ENCODE assay signal across 9 mouse cellular contexts in genomic region chr5:103659571-103659970, GRCm38 (mm10). TPM values are rescaled to one million over a fixed set of nuclear protein-coding genes. Genes with fewer than 3 reads are reported as not detected.
A peak's percentile ranks its signal among the peaks of the same experiment; 100 is the strongest.
DNase-seq lines count a peak whose midpoint lies in the region; TF ChIP-seq lines count a peak whose summit lies in the region.
"Had no signal": no experiment of that assay in that cellular context is flagged by ENCODE, and none has a peak within 500 bp of the region (broad histone marks: within the 10 kb centered on the region; RNA-seq: fewer than 3 reads in every experiment).

No protein-coding gene starts in this region.

- H3K4me1 ChIP-seq in lung, adult 2 months (ENCODE audit: control insufficient read depth, insufficient read depth, low read length): peaks cover 3% of the 10 kb centered on the region

- no peak for TF ChIP-seq POLR2A in lung, adult 2 months (IDR thresholded peaks at IDR 0.05; ENCODE audit: borderline replicate concordance, extremely low read depth, low read depth, low read length)

- WGBS in lung, adult 2 months: 15% methylated on average over 3 of the region's 3 CpGs

- H3K4me3 ChIP-seq in lung, adult 2 months (replicated peaks; ENCODE audit: extremely low read depth, low read depth, low read length): no peak overlapping the region
- H3K4me3 ChIP-seq: embryonic facial prominence, embryonic 12.5 days had no signal

- TF ChIP-seq CTCF in lung, adult 2 months (IDR thresholded peaks at IDR 0.05; ENCODE audit: insufficient read depth, low read length): 0 out of 2 replicates have a peak, but pooled peaks have one; percentile 19

- peak; percentile 64 for DNase-seq in gastrocnemius, adult 18-20 months (ENCODE audit: low spot score)
- no peak for DNase-seq in gastrocnemius, postnatal 10 days
- no peak for DNase-seq in lung, adult 2 months
- no peak for DNase-seq in lung, adult 18-20 months
- peak; percentile 83 for DNase-seq in R1 (ENCODE audit: low read depth, low spot score)
- peak; percentile 59 for DNase-seq in lung, postnatal 10 days
- DNase-seq in urinary bladder, postnatal 25 days (ENCODE audit: low spot score): no peak
- no peak for DNase-seq in thymus, postnatal 25 days

RNA-seq across cellular contexts. Expression of gene 1700016H13Rik, which starts 3.8 kb away (rescaled TPM):
- 1 to 10 TPM in 1 of 2 experiments, under 1 TPM in 1; 0.57 to 1.3 TPM for total RNA-seq in gastrocnemius, adult 18-20 months (2021)
- under 1 TPM in 1 of 2 experiments, not detected in 1; 0.29 TPM for total RNA-seq in gastrocnemius, postnatal 10 days (2021)
- polyA plus RNA-seq in lung, adult 2 months (2012; rRNA removed): 0.16 and 0.21 TPM in 2 replicates

RNA-seq across cellular contexts. Expression of gene Slc10a6, which starts 30.4 kb away (rescaled TPM):
- total RNA-seq in gastrocnemius, adult 18-20 months (2021): 1 to 10 TPM; 1.1 to 3.7 TPM
- total RNA-seq in gastrocnemius, postnatal 10 days (2021): 1 to 10 TPM in 1 of 2 experiments, under 1 TPM in 1; 0.25 to 1.4 TPM
- 18.7 and 20.6 TPM in 2 replicates for polyA plus RNA-seq in lung, adult 2 months (2012; rRNA removed)

RNA-seq across cellular contexts. Expression of gene Aff1, which starts 32.6 kb away (rescaled TPM):
- total RNA-seq in gastrocnemius, adult 18-20 months (2021): 10 to 100 TPM; 40.6 to 45.9 TPM
- 10 to 100 TPM; 30.0 to 31.5 TPM for total RNA-seq in gastrocnemius, postnatal 10 days (2021)
- polyA plus RNA-seq in lung, adult 2 months (2012; rRNA removed): 15.3 and 19.2 TPM in 2 replicates

Comparison
In these comparisons a context has a peak if more than half of its experiments do, and no peak if none do; other contexts are left out.
1. DNase-seq: peak in gastrocnemius, adult 18-20 months (single experiment), R1 (single experiment) and lung, postnatal 10 days (single experiment); none in gastrocnemius, postnatal 10 days (single experiment), lung, adult 2 months (single experiment), lung, adult 18-20 months (0 of 2), urinary bladder, postnatal 25 days (single experiment) and thymus, postnatal 25 days (single experiment).